Mouse (Mus musculus) lung, embryonic 14.5 days (tissue): ENCODE data around the gene Rnf7. TPM values are rescaled to one million over a fixed set of nuclear protein-coding genes. Genes with fewer than 3 reads are reported as not detected.
"Not testable (repeated sequence)": the region's sequence is repeated elsewhere in the genome, so short reads cannot be mapped to it uniquely, and the experiment has no call there.

Experiments used
- ATAC-seq: fragments of 200-750 bp; cut with Nextera tagmentation; 2 replicates; pipeline ENCODE4 v1.8.0; 2017; ENCODE audit warnings: mild to moderate bottlenecking, moderate TSS enrichment, moderate library complexity; ENCODE audit not compliant: insufficient read depth
- DNase-seq: peaks from one replicate; pipeline ENCODE4 v3.0.0-alpha.2; 2015
- H3K27ac ChIP-seq: fragments of 300-500 bp; sonication (generic); 2 replicates; pipeline ENCODE4 v1.5.1; 2014; ENCODE audit warnings: low read depth, mild to moderate bottlenecking, moderate library complexity
- H3K27me3 ChIP-seq: fragments of 300-500 bp; sonication (generic); 2 replicates; pipeline ENCODE4 v1.6.1; 2014; ENCODE audit warnings: low read length, control low read depth; ENCODE audit not compliant: insufficient read depth
- H3K36me3 ChIP-seq: fragments of 300-500 bp; sonication (generic); 2 replicates; pipeline ENCODE4 v1.6.1; 2014; ENCODE audit warnings: control low read depth; ENCODE audit not compliant: insufficient read depth
- H3K4me1 ChIP-seq: fragments of 300-500 bp; sonication (generic); 2 replicates; pipeline ENCODE4 v1.6.1; 2014; ENCODE audit warnings: antibody characterized with exemption, control low read depth; ENCODE audit not compliant: insufficient read depth
- H3K4me2 ChIP-seq: fragments of 300-500 bp; sonication (generic); 2 replicates; pipeline ENCODE4 v1.6.1; 2014; ENCODE audit warnings: mild to moderate bottlenecking
- H3K4me3 ChIP-seq: fragments of 300-500 bp; sonication (generic); 2 replicates; pipeline ENCODE4 v1.5.1; 2014; ENCODE audit warnings: low read depth, low read length
- H3K9ac ChIP-seq: fragments of 300-500 bp; sonication (generic); 2 replicates; pipeline ENCODE4 v1.6.1; 2014
- H3K9me3 ChIP-seq: fragments of 300-500 bp; sonication (generic); 2 replicates; pipeline ENCODE4 v1.6.1; 2016; ENCODE audit warnings: low read depth, low read length, control low read depth
- CTCF ChIP-seq: IDR thresholded peaks from 2 replicates; pipeline ENCODE4 v1.5.1; 2016; ENCODE audit warnings: antibody characterized with exemption, low read depth
- WGBS: fragments of 180-500 bp; shearing (Covaris S2); extraction: QIAGEN DNeasy Blood & Tissue Kit; methylation state at CpG from one replicate; pipeline ENCODE4 v1.1.7; 2014; 5-methylcytosine and 5-hydroxymethylcytosine counted together
- polyA plus RNA-seq: library from polyadenylated mRNA; unstranded; fragments of >200 nt; fragmentation: Nextera tagmentation; extraction: Ambion mirVana; gene quantifications from 2 replicates; pipeline ENCODE4 v1.2.1, GENCODE M21; 2014

Gene Rnf7
- polyA plus RNA-seq, 1 experiment from 2014 or later, result 260 TPM

GRCm38 (mm10) chr9:96493212-96493611 is 14.7 kb upstream of the Rnf7 start:
- Histone ChIP-seq H3K27me3 (no peaks in the 10 kb centered on the region), H3K27ac (no peak overlapping the region), H3K9me3 (no peaks in the 10 kb centered on the region), H3K4me3 (no peak overlapping the region), H3K36me3 (no peaks in the 10 kb centered on the region), H3K9ac (no peak overlapping the region), H3K4me1 (no peaks in the 10 kb centered on the region), H3K4me2 (no peak overlapping the region)
- WGBS, result 17% methylated on average over 3 of the region's 3 CpGs
- TF ChIP-seq CTCF, result no peak
- ATAC-seq (no peak), DNase-seq (peak; percentile 41)

- H3K4me3 ChIP-seq, result no peak overlapping the region
- peak; percentile 74 for DNase-seq
- 0 out of 2 replicates have a peak overlapping the region, but pooled peaks have one; percentile 25 for H3K4me2 ChIP-seq
- WGBS, result 38% methylated on average over 12 of the region's 12 CpGs
- no peak overlapping the region for H3K9ac ChIP-seq
- TF ChIP-seq CTCF, result peak; percentile 85
- no peaks in the 10 kb centered on the region for H3K36me3 ChIP-seq
- no peak overlapping the region for H3K27ac ChIP-seq
- H3K27me3 ChIP-seq, result no peaks in the 10 kb centered on the region
- peak; percentile 44; the same call in 1 of the 2 replicates for ATAC-seq
- no peaks in the 10 kb centered on the region for H3K9me3 ChIP-seq
- no peaks in the 10 kb centered on the region for H3K4me1 ChIP-seq
These were observed 13.3 kb upstream of the Rnf7 start for GRCm38 (mm10) chr9:96491810-96492209.

GRCm38 (mm10) chr9:96487869-96488268 is 9.4 kb upstream of the Rnf7 start:
- WGBS, result 91% methylated on average over 5 of the region's 5 CpGs
- not testable (repeated sequence) for H3K4me2 ChIP-seq, H3K27me3 ChIP-seq, H3K27ac ChIP-seq, H3K36me3 ChIP-seq, H3K4me1 ChIP-seq, H3K9me3 ChIP-seq, H3K4me3 ChIP-seq, H3K9ac ChIP-seq, ATAC-seq, DNase-seq

GRCm38 (mm10) chr9:96483648-96484047 is 5.2 kb upstream of the Rnf7 start:
- DNase-seq, result no peak
- WGBS, result 48% methylated on average over 2 of the region's 2 CpGs
- no peak overlapping the region for H3K9ac ChIP-seq
- H3K4me1 ChIP-seq, result no peaks in the 10 kb centered on the region
- no peak overlapping the region for H3K4me3 ChIP-seq
- H3K4me2 ChIP-seq, result no peak overlapping the region
- H3K27me3 ChIP-seq, result no peaks in the 10 kb centered on the region
- ATAC-seq, result no peak
- TF ChIP-seq CTCF, result no peak
- no peaks in the 10 kb centered on the region for H3K9me3 ChIP-seq
- no peaks in the 10 kb centered on the region for H3K36me3 ChIP-seq
- H3K27ac ChIP-seq, result no peak overlapping the region

GRCm38 (mm10) chr9:96483028-96483427 is 4.6 kb upstream of the Rnf7 start:
- Histone ChIP-seq H3K9me3 (no peaks in the 10 kb centered on the region), H3K4me3 (no peak overlapping the region), H3K4me1 (no peaks in the 10 kb centered on the region), H3K9ac (no peak overlapping the region), H3K27me3 (no peaks in the 10 kb centered on the region), H3K36me3 (no peaks in the 10 kb centered on the region), H3K4me2 (no peak overlapping the region), H3K27ac (no peak overlapping the region)
- ATAC-seq, result no peak
- no peak for TF ChIP-seq CTCF
- DNase-seq, result no peak
- 53% methylated on average over 3 of the region's 3 CpGs for WGBS

GRCm38 (mm10) chr9:96472356-96472755 is 6.1 kb downstream of the Rnf7 start:
- DNase-seq (no peak), ATAC-seq (no peak)
- WGBS, result 84% methylated on average over 3 of the region's 3 CpGs
- no peak for TF ChIP-seq CTCF
- Histone ChIP-seq H3K9ac (no peak overlapping the region), H3K9me3 (no peaks in the 10 kb centered on the region), H3K4me1 (peaks cover 2% of the 10 kb centered on the region; the same call in 1 of the 2 replicates), H3K27ac (no peak overlapping the region), H3K4me2 (no peak overlapping the region), H3K36me3 (peaks cover 55% of the 10 kb centered on the region), H3K4me3 (no peak overlapping the region), H3K27me3 (no peaks in the 10 kb centered on the region)

- not testable (repeated sequence) for H3K9me3 ChIP-seq, ATAC-seq, H3K4me1 ChIP-seq, H3K9ac ChIP-seq, H3K4me2 ChIP-seq, H3K27ac ChIP-seq, H3K27me3 ChIP-seq, H3K4me3 ChIP-seq, DNase-seq
- peaks cover 58% of the 10 kb centered on the region for H3K36me3 ChIP-seq
- 90% methylated on average over 4 of the region's 4 CpGs for WGBS
These were observed 6.8 kb downstream of the Rnf7 start for GRCm38 (mm10) chr9:96471681-96472080.

- no peaks in the 10 kb centered on the region for H3K4me1 ChIP-seq
- H3K27me3 ChIP-seq, result no peaks in the 10 kb centered on the region
- WGBS, result 90% methylated on average over 8 of the region's 8 CpGs
- no peak overlapping the region for H3K4me2 ChIP-seq
- no peak for TF ChIP-seq CTCF
- no peak overlapping the region for H3K9ac ChIP-seq
- H3K4me3 ChIP-seq, result no peak overlapping the region
- no peaks in the 10 kb centered on the region for H3K9me3 ChIP-seq
- no peak for ATAC-seq
- no peak overlapping the region for H3K27ac ChIP-seq
- H3K36me3 ChIP-seq, result peaks cover 54% of the 10 kb centered on the region
- no peak for DNase-seq
These were observed 8.1 kb downstream of the Rnf7 start for GRCm38 (mm10) chr9:96470266-96470974.
